Mouse (Mus musculus) small intestine, adult 2 months (tissue): ENCODE measurements around the gene Slc35f2.

Experiments used
- CTCF ChIP-seq: fragments of 200-500 bp; IDR thresholded peaks from 2 replicates; pipeline ENCODE4 v1.5.1; 2012; ENCODE audit warnings: low read depth, mild to moderate bottlenecking, control low read depth, inconsistent platforms, low read length, moderate library complexity, mixed read lengths; ENCODE audit not compliant: insufficient replicate concordance, insufficient read length; ENCODE audit errors: extremely low read depth
- POLR2A ChIP-seq: fragments of 200-500 bp; IDR thresholded peaks from 2 replicates; pipeline ENCODE4 v1.6.1; 2012; ENCODE audit warnings: low read depth, mild to moderate bottlenecking, control low read depth, inconsistent platforms, low read length, moderate library complexity

- TF ChIP-seq POLR2A, result no peak
- no peak for TF ChIP-seq CTCF
Measured at GRCm38 (mm10) chr9:53793830-53794330, 22.5 kb downstream of the Slc35f2 start.
